Mouse (Mus musculus) limb, embryonic 12.5 days (tissue): Measurements from ENCODE around the gene Phlda2. TPM values are rescaled to one million over a fixed set of nuclear protein-coding genes. Genes with fewer than 3 reads are reported as not detected.

Experiments
- ATAC-seq: fragments of 200-750 bp; cut with Nextera tagmentation; 2 replicates; pipeline ENCODE4 v1.8.0; 2017; ENCODE audit warnings: low read depth, moderate TSS enrichment; ENCODE audit not compliant: insufficient number of reproducible peaks, insufficient read depth, low FRiP score, low TSS enrichment
- H3K27ac ChIP-seq: fragments of 300-500 bp; sonication (generic); 2 replicates; pipeline ENCODE4 v1.5.1; 2016; ENCODE audit warnings: mild to moderate bottlenecking, moderate library complexity
- H3K27me3 ChIP-seq: fragments of 300-500 bp; sonication (generic); 2 replicates; pipeline ENCODE4 v1.6.1; 2016; ENCODE audit warnings: mild to moderate bottlenecking, moderate library complexity
- H3K36me3 ChIP-seq: fragments of 300-500 bp; sonication (generic); 2 replicates; pipeline ENCODE4 v1.6.1; 2016; ENCODE audit warnings: mild to moderate bottlenecking, moderate library complexity
- H3K4me1 ChIP-seq: fragments of 300-500 bp; sonication (generic); replicated peaks from 2 replicates; pipeline ENCODE4 v1.6.1; 2016
- H3K4me2 ChIP-seq: fragments of 300-500 bp; sonication (generic); 2 replicates; pipeline ENCODE4 v1.6.1; 2016; ENCODE audit warnings: mild to moderate bottlenecking, moderate library complexity
- H3K4me3 ChIP-seq: fragments of 300-500 bp; sonication (generic); replicated peaks from 2 replicates; pipeline ENCODE4 v1.5.1; 2016; ENCODE audit warnings: mild to moderate bottlenecking
- H3K9ac ChIP-seq: fragments of 300-500 bp; sonication (generic); replicated peaks from 2 replicates; pipeline ENCODE4 v1.6.1; 2016; ENCODE audit warnings: mild to moderate bottlenecking, moderate library complexity
- H3K9me3 ChIP-seq: fragments of 300-500 bp; sonication (generic); 2 replicates; pipeline ENCODE4 v1.6.1; 2016; ENCODE audit warnings: mild to moderate bottlenecking, moderate library complexity
- WGBS: fragments of 180-500 bp; shearing (Covaris S2); methylation state at CpG from one replicate; pipeline ENCODE4 v1.1.7; 2016; 5-methylcytosine and 5-hydroxymethylcytosine counted together
- polyA plus RNA-seq: library from polyadenylated mRNA; unstranded; fragments of >200 nt; fragmentation: Nextera tagmentation; extraction: Ambion mirVana; gene quantifications from 2 replicates; pipeline ENCODE4 v1.2.1, GENCODE M21; 2016

Gene Phlda2
- polyA plus RNA-seq, 1 experiment from 2014 or later: 13.8 TPM

DNA sequence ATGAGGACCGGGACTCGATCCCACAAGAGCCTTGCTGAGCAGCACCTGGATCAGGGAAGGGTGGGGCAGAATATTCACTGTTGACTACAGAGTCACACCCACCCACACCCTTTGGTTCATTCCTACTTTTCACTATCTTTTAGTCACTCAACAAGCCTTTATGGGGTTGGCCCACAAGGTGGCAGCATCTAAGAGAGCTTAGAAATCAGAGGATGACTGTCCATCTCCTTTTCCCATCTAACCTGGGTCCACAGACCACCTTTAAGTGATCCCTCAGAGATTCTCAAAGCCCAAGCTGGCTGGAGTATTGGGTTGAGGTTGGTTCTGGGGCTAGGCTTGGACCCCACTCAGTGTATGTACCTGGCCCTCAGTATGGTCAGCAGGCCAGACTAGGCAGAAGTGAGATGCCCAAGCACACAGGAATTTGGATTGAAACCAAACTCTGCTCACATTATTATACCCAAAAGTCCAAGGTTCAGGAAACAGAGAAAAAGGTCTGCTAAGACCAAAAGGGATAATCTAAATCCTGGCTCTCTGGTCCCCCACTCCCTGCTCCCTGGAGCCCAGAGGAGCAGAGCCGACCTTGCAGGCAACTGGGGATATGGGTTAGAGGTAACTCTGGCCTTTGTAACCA is 26.1 kb downstream of the Phlda2 start:
- 92% methylated on average over 3 of the region's 3 CpGs for WGBS
- H3K27me3 ChIP-seq: peaks cover 9% of the 10 kb centered on the region; the same call in 1 of the 2 replicates

DNA sequence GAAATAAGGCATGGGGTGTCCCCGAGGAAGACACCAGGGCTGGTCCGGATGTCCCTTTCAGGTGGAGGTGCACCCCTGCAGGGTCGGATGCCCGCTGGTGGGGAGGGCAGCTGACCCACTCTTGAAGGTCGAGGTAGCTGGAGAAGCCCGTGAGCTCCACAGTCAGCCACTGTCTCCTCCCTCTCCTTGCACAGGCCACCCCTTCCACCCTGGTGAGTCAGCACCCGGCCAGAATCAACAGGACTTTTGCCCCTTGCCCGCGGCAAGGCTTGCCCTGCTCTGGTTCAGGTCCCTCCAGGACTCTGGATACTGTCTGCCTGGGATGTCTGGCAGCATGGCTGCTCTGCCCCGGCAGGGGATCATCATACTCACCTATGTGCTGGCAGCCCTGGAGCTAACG is 27.1 kb downstream of the Phlda2 start:
- no peak overlapping the region for H3K4me3 ChIP-seq
- H3K4me2 ChIP-seq: no peak overlapping the region
- H3K9ac ChIP-seq: no peak overlapping the region
- 69% methylated on average over 11 of the region's 11 CpGs for WGBS
- ATAC-seq: no peak
- H3K27me3 ChIP-seq: peaks cover 6% of the 10 kb centered on the region; the same call in 1 of the 2 replicates
- H3K4me1 ChIP-seq: no peaks in the 10 kb centered on the region
- H3K27ac ChIP-seq: no peak overlapping the region
- no peaks in the 10 kb centered on the region for H3K9me3 ChIP-seq
- H3K36me3 ChIP-seq: no peaks in the 10 kb centered on the region

More for the DNA sequence above, 26.1 kb downstream of the Phlda2 start:
- H3K4me1 ChIP-seq: no peaks in the 10 kb centered on the region
- H3K27ac ChIP-seq: no peak overlapping the region
- no peak overlapping the region for H3K9ac ChIP-seq
- no peak for ATAC-seq
- no peaks in the 10 kb centered on the region for H3K36me3 ChIP-seq
- no peak overlapping the region for H3K4me3 ChIP-seq
- no peak overlapping the region for H3K4me2 ChIP-seq
- H3K9me3 ChIP-seq: no peaks in the 10 kb centered on the region

DNA sequence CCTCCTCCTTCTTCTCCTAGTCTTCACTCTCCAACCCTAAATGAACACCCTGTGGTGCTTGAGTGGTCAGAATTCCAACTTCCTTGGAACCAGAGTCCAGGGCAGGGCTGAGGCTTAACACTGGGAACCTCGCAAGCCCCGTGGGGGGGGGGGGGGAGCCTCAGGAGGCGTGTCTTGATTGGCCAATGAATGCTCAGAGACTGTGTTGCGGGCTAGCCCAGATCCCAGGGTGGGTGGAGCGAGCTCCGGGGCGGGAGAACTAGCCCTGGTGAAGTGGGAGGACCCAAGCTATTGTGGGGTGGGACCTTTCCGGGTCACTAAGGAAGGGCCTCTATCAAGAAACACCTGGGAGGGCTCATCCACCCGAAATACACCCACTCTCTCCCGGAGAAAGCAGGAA is 28.1 kb downstream of the Phlda2 start:
- no peak for ATAC-seq
- Histone ChIP-seq H3K27ac (no peak overlapping the region), H3K27me3 (no peaks in the 10 kb centered on the region; the same call in 1 of the 2 replicates), H3K4me1 (0 out of 2 replicates have a peak, but pooled peaks cover 1% of the 10 kb centered on the region), H3K9ac (no peak overlapping the region), H3K9me3 (no peaks in the 10 kb centered on the region), H3K36me3 (no peaks in the 10 kb centered on the region), H3K4me3 (no peak overlapping the region), H3K4me2 (no peak overlapping the region)
- 28% methylated on average over 10 of the region's 10 CpGs for WGBS

DNA sequence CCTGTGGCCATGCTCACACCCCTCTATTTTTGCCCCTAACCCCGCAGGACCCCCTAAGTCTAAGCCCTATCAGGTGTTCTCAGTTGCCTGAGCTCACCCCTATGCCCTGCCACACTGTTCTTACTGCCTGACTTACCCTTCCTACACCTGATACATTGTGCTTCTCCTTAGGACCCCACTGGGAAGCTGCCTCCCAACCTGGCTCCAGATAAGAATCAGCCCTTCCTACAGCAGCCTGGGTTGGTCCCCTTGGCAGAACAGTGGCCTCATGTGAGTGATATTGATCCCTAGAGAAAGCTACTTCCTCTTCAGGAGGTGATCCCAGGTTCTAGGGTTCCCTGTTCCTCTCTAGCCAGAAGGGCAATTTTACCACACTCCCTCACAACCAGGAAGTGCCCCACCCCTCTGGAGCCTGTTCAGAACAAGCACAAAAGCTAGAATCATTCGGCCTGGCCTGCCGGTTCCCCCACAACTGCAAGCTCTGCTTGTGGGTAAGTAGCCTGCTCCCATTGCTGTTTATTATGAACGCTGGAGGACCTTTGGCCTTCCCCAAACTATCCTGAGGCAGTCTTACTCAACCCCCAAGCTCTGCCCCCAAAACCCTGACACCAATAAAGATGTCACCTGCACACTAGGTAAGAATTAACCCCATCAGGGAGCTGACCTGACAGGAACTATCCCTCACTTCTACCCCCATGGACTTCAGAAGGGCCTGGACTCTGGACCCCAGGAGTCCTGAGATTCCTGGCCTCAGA is 29.4 kb downstream of the Phlda2 start, which contains the start of gene Slc22a18:
Gene Slc22a18, plus strand, starts transcription at position 390 of the 755 bp plus-strand sequence.
- no peak for ATAC-seq
- 34% methylated on average over 4 of the region's 4 CpGs for WGBS
- Histone ChIP-seq H3K4me1 (0 out of 2 replicates have a peak, but pooled peaks cover 4% of the 10 kb centered on the region), H3K4me3 (no peak within 1 kb of the TSS), H3K9me3 (no peaks in the 10 kb centered on the region), H3K27me3 (no peaks in the 10 kb centered on the region; the same call in 1 of the 2 replicates), H3K9ac (no peak within 1 kb of the TSS), H3K4me2 (0 out of 2 replicates have a peak within 1 kb of the TSS, but pooled peaks have one; percentile 2), H3K27ac (no peak within 1 kb of the TSS), H3K36me3 (no peaks in the 10 kb centered on the region)

DNA sequence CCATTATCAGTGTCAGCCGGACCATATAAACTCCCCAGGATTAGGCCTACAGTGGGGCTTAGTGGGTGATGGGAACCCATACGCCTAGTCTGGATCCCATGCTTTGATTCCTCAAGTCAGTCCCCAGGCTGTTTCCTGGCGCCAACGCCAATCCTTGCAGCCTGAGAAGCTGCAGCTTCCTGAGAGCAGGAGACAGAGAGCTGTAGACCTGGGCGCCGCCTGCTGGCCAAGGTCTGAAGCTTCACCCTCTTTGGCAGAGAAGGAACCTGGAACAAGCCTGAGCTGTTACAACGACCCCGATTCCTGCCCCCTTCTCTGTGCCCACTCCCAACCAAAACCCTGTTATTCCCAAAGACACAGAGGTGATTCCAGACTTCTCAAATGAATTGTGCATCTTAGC is 33.0 kb downstream of the Phlda2 start:
- no peak overlapping the region for H3K9ac ChIP-seq
- H3K4me1 ChIP-seq: peaks cover 36% of the 10 kb centered on the region
- no peak overlapping the region for H3K4me2 ChIP-seq
- H3K4me3 ChIP-seq: no peak overlapping the region
- 18% methylated on average over 8 of the region's 8 CpGs for WGBS
- H3K9me3 ChIP-seq: no peaks in the 10 kb centered on the region
- no peak overlapping the region for H3K27ac ChIP-seq
- peaks cover 1% of the 10 kb centered on the region; the same call in 1 of the 2 replicates for H3K27me3 ChIP-seq
- no peaks in the 10 kb centered on the region for H3K36me3 ChIP-seq
- no peak for ATAC-seq

DNA sequence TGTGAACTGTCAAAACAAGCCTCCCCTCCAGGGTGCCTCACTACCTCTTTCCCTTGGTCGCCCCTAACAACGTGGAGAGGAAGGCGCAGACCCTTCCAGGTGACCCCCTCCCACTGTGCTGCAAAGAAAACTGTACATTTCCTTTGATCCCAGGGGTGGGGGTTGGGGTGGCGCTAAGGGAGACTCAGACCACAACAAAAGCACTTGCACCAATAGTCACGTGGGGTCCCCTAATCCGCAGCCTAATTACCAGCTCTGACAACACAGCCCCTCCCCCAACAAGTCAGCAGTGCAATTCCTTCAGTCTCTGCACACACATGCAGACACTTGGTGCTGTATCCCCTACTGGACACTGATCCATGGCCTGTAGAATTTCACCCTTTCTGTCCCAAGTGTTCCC is 35.2 kb downstream of the Phlda2 start:
- no peak for ATAC-seq
- Histone ChIP-seq H3K9ac (no peak overlapping the region), H3K4me2 (0 out of 2 replicates have a peak overlapping the region, but pooled peaks have one; percentile 18), H3K4me1 (peaks cover 56% of the 10 kb centered on the region), H3K9me3 (no peaks in the 10 kb centered on the region), H3K27ac (no peak overlapping the region), H3K36me3 (no peaks in the 10 kb centered on the region), H3K27me3 (peaks cover 8% of the 10 kb centered on the region), H3K4me3 (no peak overlapping the region)
- WGBS: 9% methylated on average over 6 of the region's 6 CpGs

DNA sequence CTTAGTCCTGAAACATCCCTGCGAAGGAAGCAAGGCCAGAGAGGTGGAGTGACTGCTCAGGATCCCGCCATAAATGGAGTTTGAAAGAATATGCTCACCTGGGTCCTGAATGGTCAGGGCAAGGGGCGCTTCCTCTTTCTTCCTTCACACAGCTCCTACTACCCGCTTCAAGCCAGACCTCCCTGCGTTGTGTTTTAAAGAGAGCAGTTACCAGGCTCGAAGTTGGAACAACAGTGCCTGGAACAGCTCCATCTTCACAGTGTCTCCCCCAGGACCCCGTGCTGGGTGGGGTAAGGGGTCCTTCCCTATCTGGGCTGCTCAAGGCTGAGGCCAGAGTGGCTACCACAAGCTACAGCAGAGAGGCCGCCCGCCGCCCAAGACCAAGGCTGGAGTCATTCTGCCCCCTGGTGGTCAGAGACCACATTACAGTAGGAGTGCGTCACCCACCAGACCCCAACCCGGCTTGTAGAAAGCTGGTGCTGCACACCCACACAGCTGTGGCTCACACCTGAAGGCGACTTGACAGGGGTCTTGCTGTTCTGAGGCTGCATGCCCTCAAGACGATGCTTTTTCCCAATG is 36.8 kb downstream of the Phlda2 start:
- 0 out of 2 replicates have a peak, but pooled peaks have one; percentile 23 for ATAC-seq
- Histone ChIP-seq H3K4me2 (no peak overlapping the region), H3K4me1 (peaks cover 60% of the 10 kb centered on the region), H3K4me3 (no peak overlapping the region), H3K27me3 (peaks cover 8% of the 10 kb centered on the region), H3K27ac (peak overlapping the region; percentile 91; the same call in 1 of the 2 replicates), H3K9me3 (peaks cover 6% of the 10 kb centered on the region), H3K9ac (0 out of 2 replicates have a peak overlapping the region, but pooled peaks have one; percentile 24), H3K36me3 (no peaks in the 10 kb centered on the region)
- 35% methylated on average over 14 of the region's 14 CpGs for WGBS

DNA sequence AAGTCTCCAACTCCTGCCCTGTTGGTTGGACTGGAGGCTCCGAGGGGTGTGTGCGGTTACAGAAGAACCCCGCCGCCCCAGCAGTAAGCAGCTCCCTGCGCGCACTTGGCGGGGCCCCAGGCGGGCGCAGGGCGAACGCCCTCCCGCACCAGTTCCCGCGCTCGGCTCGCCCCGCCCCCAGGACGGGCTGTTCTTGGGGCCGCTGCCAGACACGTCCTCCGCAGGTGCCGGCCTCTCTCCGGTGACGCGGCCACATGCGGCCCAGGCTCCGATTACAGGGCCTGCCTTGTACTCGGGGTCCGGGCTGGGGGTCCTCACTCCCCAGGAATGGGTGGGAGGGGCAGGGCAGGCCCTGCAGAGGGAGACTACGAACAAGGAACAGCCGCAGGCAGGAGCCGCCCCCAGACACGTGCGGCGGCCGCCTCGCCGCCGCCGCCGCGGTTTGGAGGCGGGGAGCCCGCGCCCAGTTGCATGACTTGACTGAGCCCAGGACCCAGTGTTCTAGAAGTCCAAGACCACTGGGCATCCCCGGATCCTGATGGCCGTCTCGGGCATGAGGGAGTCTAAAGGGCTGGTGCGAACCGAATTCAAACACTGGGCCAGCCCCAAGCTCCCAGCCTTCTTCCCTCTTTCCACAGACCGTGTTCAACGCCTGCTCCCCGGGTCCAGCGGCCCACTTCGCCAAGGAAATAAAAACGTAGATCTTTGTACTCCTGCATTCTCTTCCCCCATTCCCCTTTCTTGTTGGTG is 38.0 kb downstream of the Phlda2 start:
- Histone ChIP-seq H3K9me3 (peaks cover 18% of the 10 kb centered on the region), H3K9ac (peak overlapping the region; percentile 52; the same call in 1 of the 2 replicates), H3K4me1 (peaks cover 60% of the 10 kb centered on the region), H3K27me3 (peaks cover 8% of the 10 kb centered on the region), H3K4me2 (peak overlapping the region; percentile 53), H3K27ac (peak overlapping the region; percentile 91), H3K4me3 (peak overlapping the region; percentile 30), H3K36me3 (no peaks in the 10 kb centered on the region)
- ATAC-seq: peak; percentile 45
- 17% methylated on average over 56 of the region's 56 CpGs for WGBS

DNA sequence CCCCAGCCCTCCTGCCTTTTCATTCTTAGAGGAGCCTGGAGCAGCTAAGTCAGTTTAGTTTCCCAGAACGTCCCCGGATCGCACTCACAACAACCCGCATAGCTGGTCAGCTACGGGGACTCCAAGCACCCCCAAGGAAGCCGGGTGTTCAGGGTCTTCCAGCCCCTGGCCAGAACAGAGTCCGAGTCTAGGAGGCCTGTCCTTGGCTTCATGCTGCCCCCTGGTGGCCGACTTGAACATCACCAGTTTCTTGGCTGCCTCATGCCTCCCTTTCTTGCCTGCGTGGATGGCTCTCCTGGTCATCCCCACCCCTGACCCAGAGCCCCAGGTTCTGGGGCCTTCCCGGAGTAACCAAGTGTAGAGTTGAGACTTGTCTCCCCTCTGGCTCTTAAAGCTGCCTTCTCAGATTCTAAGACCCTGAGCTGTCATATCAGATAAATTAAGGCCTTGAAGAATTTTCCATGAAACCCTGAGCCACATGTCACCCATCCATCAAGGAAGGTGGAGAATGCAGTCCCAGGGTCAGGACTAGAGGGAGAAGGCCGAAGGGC is 39.0 kb downstream of the Phlda2 start:
- H3K4me1 ChIP-seq: peaks cover 56% of the 10 kb centered on the region
- no peak overlapping the region for H3K9ac ChIP-seq
- H3K27ac ChIP-seq: peak overlapping the region; percentile 91
- peaks cover 29% of the 10 kb centered on the region for H3K9me3 ChIP-seq
- peak overlapping the region; percentile 53 for H3K4me2 ChIP-seq
- H3K4me3 ChIP-seq: no peak overlapping the region
- WGBS: 32% methylated on average over 11 of the region's 11 CpGs
- peaks cover 9% of the 10 kb centered on the region; the same call in 1 of the 2 replicates for H3K36me3 ChIP-seq
- H3K27me3 ChIP-seq: peaks cover 14% of the 10 kb centered on the region
- no peak for ATAC-seq

DNA sequence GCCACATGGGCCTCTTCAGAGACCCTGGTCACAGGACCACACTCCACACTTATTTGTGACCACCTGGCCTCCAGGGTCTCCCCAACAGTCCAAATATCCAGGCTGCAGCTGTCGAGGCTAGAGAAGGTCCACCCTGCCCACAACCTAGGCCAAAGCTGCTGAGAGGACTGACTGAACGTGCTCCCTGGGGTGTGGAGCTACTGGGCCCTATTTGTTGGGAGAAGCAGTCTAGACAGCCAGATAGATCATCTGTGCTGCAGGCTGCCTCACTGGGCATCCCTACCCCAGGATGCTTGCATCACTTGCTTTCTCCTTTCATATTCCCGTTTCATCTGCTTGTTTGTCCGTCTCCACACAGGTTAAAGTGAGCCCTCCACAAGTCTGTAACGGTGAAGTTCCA is 40.4 kb downstream of the Phlda2 start:
- no peak overlapping the region for H3K4me3 ChIP-seq
- H3K27me3 ChIP-seq: peaks cover 17% of the 10 kb centered on the region
- 77% methylated on average over 5 of the region's 5 CpGs for WGBS
- no peak for ATAC-seq
- H3K9me3 ChIP-seq: peaks cover 31% of the 10 kb centered on the region
- peaks cover 49% of the 10 kb centered on the region for H3K4me1 ChIP-seq
- H3K4me2 ChIP-seq: no peak overlapping the region
- H3K36me3 ChIP-seq: peaks cover 17% of the 10 kb centered on the region; the same call in 1 of the 2 replicates
- H3K27ac ChIP-seq: peak overlapping the region; percentile 90
- H3K9ac ChIP-seq: no peak overlapping the region
